Mouse (Mus musculus) E14TG2a.4 (cell line): ENCODE results near the gene Synpr.
"Not testable (repeated sequence)": the region's sequence is repeated elsewhere in the genome, so short reads cannot be mapped to it uniquely, and the experiment has no call there.

Experiments used
- H3K27me3 ChIP-seq: 2 replicates; pipeline ENCODE4 v1.6.1; 2014; ENCODE audit warnings: low read length, control low read depth; ENCODE audit not compliant: insufficient read depth
- H3K36me3 ChIP-seq: 2 replicates; pipeline ENCODE4 v1.6.1; 2014; ENCODE audit warnings: low read length, control low read depth; ENCODE audit not compliant: insufficient read depth
- H3K4me1 ChIP-seq: replicated peaks from 2 replicates; pipeline ENCODE4 v1.6.1; 2014; ENCODE audit warnings: low read depth, low read length, control low read depth
- H3K4me3 ChIP-seq: replicated peaks from 2 replicates; pipeline ENCODE4 v1.5.1; 2014; ENCODE audit warnings: mild to moderate bottlenecking, low read length
- H3K9me3 ChIP-seq: 2 replicates; pipeline ENCODE4 v1.6.1; 2014; ENCODE audit warnings: low read length, control low read depth
- CTCF ChIP-seq: conservative IDR thresholded peaks from 2 replicates; pipeline ENCODE4 v1.5.1; 2014; ENCODE audit warnings: low read length
- NANOG ChIP-seq: IDR thresholded peaks from 2 replicates; pipeline ENCODE4 v1.6.1; 2014; ENCODE audit warnings: borderline replicate concordance, low read length, mixed read lengths
- POU5F1 ChIP-seq: IDR thresholded peaks from 2 replicates; pipeline ENCODE4 v1.6.1; 2014; ENCODE audit warnings: low read length, borderline replicate concordance

Synpr gene

GRCm38 (mm10) chr14:13284091-13284844 is at the start of gene Synpr:
Gene Synpr, plus strand, starts transcription at chr14:13284780.
- Histone ChIP-seq H3K4me1 (peaks cover 12% of the 10 kb centered on the region), H3K9me3 (no peaks in the 10 kb centered on the region), H3K36me3 (no peaks in the 10 kb centered on the region), H3K27me3 (peaks cover 8% of the 10 kb centered on the region), H3K4me3 (peak within 1 kb of the TSS; percentile 70)
- TF ChIP-seq POU5F1, result no peak
- no peak for TF ChIP-seq CTCF
- no peak for TF ChIP-seq NANOG

- Histone ChIP-seq H3K36me3 (no peaks in the 10 kb centered on the region), H3K9me3 (no peaks in the 10 kb centered on the region), H3K4me1 (no peaks in the 10 kb centered on the region), H3K4me3 (no peak overlapping the region), H3K27me3 (no peaks in the 10 kb centered on the region)
- no peak for TF ChIP-seq NANOG
- TF ChIP-seq CTCF, result peak; percentile 46
These were observed 47.7 kb upstream of the Synpr start for GRCm38 (mm10) chr14:13236929-13237328.

- Histone ChIP-seq H3K4me3 (no peak overlapping the region), H3K36me3 (no peaks in the 10 kb centered on the region), H3K4me1 (0 out of 2 replicates have a peak, but pooled peaks cover 6% of the 10 kb centered on the region), H3K27me3 (no peaks in the 10 kb centered on the region), H3K9me3 (no peaks in the 10 kb centered on the region)
- peak; percentile 42; the same call in 1 of the 2 replicates for TF ChIP-seq NANOG
- TF ChIP-seq POU5F1, result no peak
These were observed 37.1 kb upstream of the Synpr start for GRCm38 (mm10) chr14:13247431-13247830.

GRCm38 (mm10) chr14:13249361-13249760 is 35.2 kb upstream of the Synpr start:
- no peaks in the 10 kb centered on the region for H3K27me3 ChIP-seq
- no peaks in the 10 kb centered on the region for H3K36me3 ChIP-seq
- no peak overlapping the region for H3K4me3 ChIP-seq
- H3K9me3 ChIP-seq, result no peaks in the 10 kb centered on the region
- H3K4me1 ChIP-seq, result 0 out of 2 replicates have a peak, but pooled peaks cover 6% of the 10 kb centered on the region
- TF ChIP-seq CTCF (peak; percentile 20), NANOG (no peak), POU5F1 (no peak)

GRCm38 (mm10) chr14:13252594-13252993 is 32.0 kb upstream of the Synpr start:
- Histone ChIP-seq H3K36me3 (no peaks in the 10 kb centered on the region), H3K27me3 (no peaks in the 10 kb centered on the region), H3K4me1 (0 out of 2 replicates have a peak, but pooled peaks cover 3% of the 10 kb centered on the region), H3K9me3 (peaks cover 10% of the 10 kb centered on the region; the same call in 1 of the 2 replicates), H3K4me3 (no peak overlapping the region)
- TF ChIP-seq CTCF (no peak), NANOG (no peak), POU5F1 (no peak)

GRCm38 (mm10) chr14:13254741-13255140 is 29.8 kb upstream of the Synpr start:
- H3K4me1 ChIP-seq, H3K27me3 ChIP-seq, H3K36me3 ChIP-seq, H3K9me3 ChIP-seq, H3K4me3 ChIP-seq: not testable (repeated sequence)

GRCm38 (mm10) chr14:13262406-13262805 is 22.2 kb upstream of the Synpr start:
- no peak overlapping the region for H3K4me3 ChIP-seq
- no peak for TF ChIP-seq CTCF
- TF ChIP-seq POU5F1, result no peak
- TF ChIP-seq NANOG, result no peak

GRCm38 (mm10) chr14:13266331-13266730 is 18.2 kb upstream of the Synpr start:
- TF ChIP-seq NANOG (no peak), CTCF (no peak), POU5F1 (no peak)
- no peak overlapping the region for H3K4me3 ChIP-seq
- no peaks in the 10 kb centered on the region for H3K36me3 ChIP-seq
- H3K9me3 ChIP-seq, result no peaks in the 10 kb centered on the region; the same call in 1 of the 2 replicates
- no peaks in the 10 kb centered on the region for H3K4me1 ChIP-seq
- no peaks in the 10 kb centered on the region for H3K27me3 ChIP-seq

More at GRCm38 (mm10) chr14:13262406-13262805, 22.2 kb upstream of the Synpr start:
- no peaks in the 10 kb centered on the region for H3K27me3 ChIP-seq
- H3K9me3 ChIP-seq, result no peaks in the 10 kb centered on the region; the same call in 1 of the 2 replicates
- H3K36me3 ChIP-seq, result no peaks in the 10 kb centered on the region
- H3K4me1 ChIP-seq, result no peaks in the 10 kb centered on the region

- TF ChIP-seq POU5F1, result no peak
- TF ChIP-seq NANOG, result no peak
- TF ChIP-seq CTCF, result no peak
- Histone ChIP-seq H3K4me1 (no peaks in the 10 kb centered on the region), H3K9me3 (no peaks in the 10 kb centered on the region; the same call in 1 of the 2 replicates), H3K27me3 (no peaks in the 10 kb centered on the region), H3K36me3 (no peaks in the 10 kb centered on the region), H3K4me3 (no peak overlapping the region)
These were observed 17.4 kb upstream of the Synpr start for GRCm38 (mm10) chr14:13267181-13267580.
